Mouse (Mus musculus) brain, embryonic 14.5 days (tissue): Measurements from ENCODE around the gene Zic4.

Experiments used
- CTCF ChIP-seq: fragments of 200-500 bp; IDR thresholded peaks from 2 replicates; pipeline ENCODE4 v1.5.1; 2012; ENCODE audit warnings: inconsistent platforms, mild to moderate bottlenecking, moderate library complexity, borderline replicate concordance; ENCODE audit not compliant: insufficient read depth, insufficient read length; ENCODE audit errors: extremely low read depth
- POLR2A ChIP-seq: fragments of 200-500 bp; IDR thresholded peaks from 2 replicates; pipeline ENCODE4 v1.6.1; 2012; ENCODE audit warnings: mild to moderate bottlenecking, inconsistent platforms, borderline replicate concordance; ENCODE audit not compliant: poor library complexity, insufficient read depth, insufficient read length, severe bottlenecking; ENCODE audit errors: extremely low read depth

DNA sequence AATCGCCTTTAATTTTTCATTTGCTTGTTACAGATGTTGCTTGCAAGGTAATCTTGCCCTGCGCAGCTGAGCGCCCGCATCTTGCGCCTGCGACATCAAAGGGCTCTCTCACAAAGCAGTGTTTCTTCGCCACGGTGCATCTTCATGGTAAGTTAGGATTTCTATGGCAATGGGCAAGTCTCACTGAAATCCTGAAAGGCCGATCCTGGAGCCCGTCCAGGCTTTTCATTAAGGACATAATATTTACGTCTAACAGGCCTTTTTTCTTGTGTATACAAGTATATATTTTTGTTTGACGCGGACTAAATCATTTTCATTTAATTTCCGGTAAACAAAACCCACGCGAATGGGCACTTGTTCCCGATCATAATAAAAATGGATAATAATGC, 24.3 kb downstream of the Zic4 start:
- TF ChIP-seq CTCF: no peak
- no peak for TF ChIP-seq POLR2A
